Mouse (Mus musculus): ENCODE results near the gene Tas2r137.

Tas2r137 gene

DNA sequence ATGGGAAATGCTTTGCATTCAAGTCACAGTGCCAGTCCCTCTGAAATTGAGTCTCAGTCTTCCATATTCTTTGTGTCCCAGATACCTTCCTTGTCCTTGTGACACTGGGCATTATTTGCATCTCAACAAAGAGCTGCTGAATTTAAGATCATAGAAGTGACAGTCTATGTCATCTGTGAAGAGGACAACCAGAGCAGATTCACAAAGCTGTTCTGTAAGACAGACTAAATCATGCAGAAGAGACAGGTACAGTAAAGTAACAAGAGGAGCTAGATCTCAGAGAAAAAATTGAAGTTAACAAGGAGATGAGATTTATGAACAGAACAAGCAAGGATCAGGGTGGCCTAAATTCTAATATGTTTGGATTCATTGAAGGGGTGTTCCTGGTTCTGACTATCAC is at the start of gene Tas2r137:
Tas2r137 (plus strand) TSS at position 301 of the 400 bp plus-strand sequence.
- no peak for DNase-seq

DNA sequence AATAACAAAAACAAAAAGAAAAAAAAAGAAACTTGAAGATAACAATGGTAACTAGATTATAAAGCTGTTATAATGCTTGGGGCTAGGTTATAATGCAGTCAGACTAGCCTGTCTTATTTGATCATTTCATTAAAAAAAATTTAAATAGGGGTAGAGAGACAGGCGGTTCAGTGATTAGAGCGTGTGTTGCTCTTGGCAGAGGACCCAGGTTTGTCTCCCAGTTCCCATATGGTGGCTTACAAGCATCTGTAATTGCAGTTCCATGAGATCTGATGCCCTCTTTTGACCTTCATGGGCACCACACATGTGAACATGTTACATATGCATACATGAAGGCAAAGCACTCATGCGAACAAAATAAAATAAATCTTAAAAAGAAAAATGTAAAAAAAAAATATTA is 49.8 kb upstream of the Tas2r137 start:
- no peak for DNase-seq

DNA sequence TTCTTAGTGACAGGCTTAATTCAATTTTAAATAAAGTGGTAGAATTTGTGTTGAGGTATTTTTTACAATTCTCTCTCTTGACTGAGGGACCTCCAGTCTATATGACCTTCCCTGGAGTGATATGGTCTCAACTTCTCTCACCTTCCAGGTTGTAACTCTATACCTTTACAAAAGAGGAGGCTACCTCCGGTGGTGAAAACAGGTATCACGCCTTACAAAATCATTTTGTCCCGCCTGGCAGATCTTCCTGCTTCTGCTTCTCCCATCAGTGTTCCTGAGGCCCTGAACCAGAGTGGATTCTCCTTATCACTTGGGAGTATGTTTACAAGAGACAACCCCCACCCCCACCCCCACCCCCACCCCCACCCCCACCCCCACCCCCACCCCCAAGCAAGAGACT is 49.3 kb upstream of the Tas2r137 start:
- DNase-seq, result no peak

DNA sequence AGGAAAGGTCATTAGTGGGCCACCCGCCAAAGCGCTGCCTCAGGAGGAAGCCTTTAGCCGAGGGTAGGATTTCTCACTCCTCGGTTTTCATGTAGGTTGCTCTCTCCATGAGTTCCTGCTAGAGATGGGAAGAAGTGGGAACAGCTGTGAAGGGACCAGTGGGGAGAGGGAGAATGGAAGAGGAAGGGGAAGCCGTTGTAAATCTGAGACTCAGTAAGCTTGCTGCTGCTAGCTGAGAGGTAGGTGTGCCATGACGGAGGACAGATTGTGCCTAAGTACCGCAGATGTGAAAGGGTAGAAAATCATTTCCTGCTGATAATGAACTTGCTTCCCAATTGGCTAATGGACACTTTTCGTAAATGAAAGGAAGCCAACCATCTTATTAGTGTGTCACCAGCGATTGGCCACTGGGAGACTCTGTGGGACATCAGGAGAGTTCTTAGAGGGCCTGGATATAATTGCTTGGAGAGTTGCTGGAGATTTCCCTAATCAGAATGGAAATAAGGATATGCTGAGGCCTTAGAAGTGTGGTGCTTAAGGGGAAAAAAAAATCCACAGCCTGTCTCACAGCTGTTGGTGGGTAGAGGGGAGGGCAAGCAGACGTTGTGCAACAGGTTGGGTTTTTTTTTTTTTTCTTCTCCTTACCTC is 47.6 kb upstream of the Tas2r137 start:
- no peak for DNase-seq

DNA sequence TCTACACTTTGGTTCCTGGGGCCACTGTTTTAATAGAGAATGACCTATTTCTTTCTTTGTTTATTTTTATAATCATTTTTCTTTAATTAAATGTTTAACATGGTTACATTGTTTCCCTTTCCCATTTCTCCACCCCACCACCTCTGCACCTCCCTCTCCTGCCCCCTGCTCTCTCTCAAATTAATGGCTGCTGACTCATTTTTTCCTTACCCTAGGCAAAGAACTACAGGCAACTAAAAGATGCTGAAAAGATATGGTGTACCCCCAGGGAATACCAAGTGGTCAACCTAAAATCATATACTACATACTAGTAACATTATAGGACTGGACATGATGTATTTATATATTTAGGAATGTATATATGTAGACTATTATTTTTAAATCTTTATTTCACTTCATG is 42.4 kb upstream of the Tas2r137 start:
- no peak for DNase-seq

DNA sequence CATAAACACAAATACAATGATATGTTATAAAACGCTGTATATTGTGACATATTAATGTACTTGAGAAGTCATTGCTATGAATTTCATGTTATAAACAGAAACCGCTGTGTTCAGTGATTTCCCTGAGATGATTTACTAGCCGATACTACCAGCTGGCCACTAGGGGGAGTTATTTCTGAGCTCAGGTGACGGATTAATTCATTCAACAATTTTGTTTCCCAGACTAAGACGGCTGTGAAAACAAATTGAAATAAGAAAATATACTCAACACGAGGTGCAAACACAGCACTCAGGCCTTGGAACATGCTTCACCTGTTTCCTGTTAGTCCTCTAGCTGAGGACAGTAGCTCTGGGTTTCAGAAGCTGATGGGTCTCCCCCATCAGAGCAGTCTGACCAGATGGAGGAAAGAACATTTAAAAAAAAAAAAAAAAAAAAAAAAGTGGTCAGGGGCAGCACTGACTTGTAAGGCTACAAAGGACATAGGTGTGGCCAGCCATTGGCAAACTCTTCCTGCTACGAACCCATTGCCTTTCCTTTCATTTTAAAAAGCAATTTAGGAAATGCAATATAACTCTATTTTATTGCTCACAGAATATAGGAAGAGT is 36.5 kb upstream of the Tas2r137 start:
- no peak for DNase-seq

DNA sequence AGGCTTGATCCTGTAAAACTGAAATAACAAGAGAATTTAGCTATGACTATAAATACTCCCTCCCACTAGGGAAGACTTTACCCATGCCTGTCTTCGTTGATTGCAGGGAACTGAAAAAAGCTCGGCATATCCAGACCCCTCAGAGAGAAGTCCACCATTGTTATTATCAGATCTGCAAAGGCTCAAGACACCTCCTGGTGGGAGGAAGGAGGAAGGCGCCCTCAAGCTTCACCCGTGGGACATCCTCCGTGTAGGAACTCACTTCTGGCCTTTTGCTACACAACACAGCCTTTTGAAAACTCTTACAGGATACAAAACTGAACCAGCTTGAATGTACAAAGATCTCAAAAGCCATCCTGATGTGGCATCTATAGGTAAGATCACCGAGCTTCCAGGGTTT is 25.3 kb upstream of the Tas2r137 start:
- no peak for DNase-seq

DNA sequence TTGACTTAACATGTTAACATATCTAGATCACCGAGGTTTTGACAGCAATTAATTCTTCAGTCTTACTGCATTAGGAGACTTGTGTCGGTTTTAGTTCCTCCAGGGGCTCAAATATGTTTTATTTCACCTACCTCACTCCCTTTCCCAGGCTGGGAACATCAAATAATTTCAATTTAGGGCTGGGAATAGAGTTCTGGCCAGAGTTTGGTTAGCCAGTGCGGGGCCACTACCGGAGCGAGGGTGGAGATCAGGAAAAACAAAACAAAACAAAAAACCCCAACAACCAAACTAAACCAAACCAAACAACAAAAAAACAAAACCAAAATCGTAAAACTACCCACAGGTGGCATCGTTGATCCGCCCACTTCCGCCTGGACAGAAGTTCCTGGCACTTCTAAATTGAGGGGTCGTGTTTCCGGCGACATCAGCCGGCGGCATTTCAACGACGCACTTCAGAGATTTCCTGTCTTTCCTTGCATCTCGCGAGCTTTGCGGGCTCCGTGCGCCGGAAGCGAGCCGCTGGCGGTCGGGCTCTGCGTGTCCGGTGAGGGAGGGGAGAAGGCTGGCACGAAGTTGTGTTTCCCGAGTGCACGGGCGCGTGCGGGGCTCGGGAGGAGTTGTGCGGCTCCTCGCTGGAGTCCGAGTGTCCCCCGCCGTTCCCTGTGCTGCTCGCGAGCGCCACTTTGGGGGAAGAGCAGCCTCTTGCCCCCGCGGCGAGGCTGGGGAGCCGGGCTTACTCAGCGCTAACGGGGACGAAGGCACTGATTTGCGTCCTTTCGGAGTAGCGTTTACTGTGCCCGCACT is 19.9 kb upstream of the Tas2r137 start, which contains the start of gene Ssbp1:
Ssbp1 (plus strand) TSS at position 437 of the 804 bp plus-strand sequence.
- DNase-seq, result peak; percentile 91

DNA sequence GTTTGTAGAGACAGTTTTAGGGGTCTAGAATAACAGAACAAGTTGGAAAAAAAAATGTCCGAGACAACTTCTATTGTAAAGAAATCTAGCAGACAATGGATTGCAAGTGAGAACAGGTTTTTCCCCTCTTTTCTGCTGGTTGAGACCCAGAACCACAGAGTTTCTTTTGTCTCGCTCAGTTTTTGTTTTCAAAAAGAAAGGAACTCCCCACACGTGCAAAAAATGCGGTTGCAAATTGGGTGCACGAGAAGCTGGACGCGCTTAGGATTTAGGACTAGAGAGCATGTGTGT is 19.4 kb upstream of the Tas2r137 start:
- DNase-seq, result no peak

DNA sequence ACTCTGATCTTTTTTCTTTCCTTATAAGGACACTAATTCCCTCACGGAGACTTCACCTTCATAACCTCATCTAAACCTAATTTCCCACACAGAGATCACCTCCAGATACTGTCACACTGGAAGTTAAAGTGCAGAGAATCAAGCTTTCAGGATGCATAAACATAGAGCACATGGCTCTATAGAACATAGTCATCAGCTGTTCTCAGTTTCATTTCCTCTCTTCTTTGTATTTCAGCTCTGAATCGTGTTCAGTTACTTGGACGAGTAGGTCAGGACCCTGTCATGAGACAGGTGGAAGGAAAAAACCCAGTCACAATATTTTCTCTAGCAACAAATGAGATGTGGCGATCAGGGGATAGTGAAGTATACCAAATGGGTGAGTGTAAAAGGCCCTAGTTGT is 14.9 kb upstream of the Tas2r137 start:
- DNase-seq, result no peak

DNA sequence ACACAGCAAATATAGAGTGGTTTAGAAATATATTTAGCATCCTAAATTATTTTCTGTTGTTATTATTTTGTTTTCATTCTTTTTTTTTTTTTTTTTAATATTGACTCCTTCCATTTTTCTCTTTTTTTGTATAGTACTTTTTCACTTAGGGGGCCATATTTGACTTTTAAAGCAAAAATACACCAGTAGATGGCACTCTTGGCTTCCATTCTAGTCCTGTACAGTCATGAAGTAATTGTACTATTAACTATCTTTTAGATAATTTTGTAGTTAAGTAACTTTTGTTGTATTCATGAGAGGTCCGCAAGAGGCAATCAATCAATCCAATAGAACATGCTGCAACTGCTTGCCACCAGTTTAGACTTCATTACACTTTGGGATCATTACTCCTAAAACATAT is 11.3 kb upstream of the Tas2r137 start:
- no peak for DNase-seq

DNA sequence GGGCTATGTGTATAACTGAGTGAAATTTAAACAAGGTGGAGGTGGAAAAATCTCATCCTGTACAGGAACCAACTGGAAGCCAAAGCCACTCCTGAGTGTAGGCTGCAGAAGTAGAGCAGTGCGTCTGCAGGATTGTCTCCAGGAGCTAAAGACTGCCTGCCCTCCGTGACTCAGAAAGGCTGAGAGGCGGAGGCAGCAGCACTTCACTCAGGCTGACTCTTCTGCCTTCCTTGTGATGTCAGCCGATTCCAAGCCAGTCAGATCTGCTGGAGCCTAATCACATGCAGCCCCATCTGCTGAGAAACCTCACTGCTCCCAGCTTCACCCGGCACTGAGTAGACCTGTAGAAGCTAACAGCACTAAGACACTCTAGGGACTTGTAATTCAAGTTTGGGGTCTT is 8.7 kb upstream of the Tas2r137 start:
- DNase-seq, result no peak

DNA sequence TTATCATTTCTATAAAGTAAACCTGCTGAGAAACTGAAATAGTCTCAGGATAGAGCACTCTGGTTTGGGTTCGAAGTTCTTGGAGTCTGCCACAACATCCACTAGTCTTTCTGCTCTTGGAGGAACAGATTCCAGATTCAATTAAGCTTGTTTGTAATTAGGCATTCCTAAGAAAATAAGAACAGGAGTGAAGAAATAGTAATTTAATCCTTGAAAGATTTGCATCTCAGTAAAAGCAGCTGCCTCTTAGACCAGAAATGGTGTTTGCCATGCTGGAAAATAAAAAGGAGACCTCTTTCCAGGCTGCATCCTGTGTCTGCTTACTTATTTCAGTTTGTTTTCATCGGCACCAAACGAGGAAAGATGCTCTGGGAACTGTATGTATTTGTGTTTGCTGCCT is 2.2 kb downstream of the Tas2r137 start, which contains the start of gene Tas2r108:
Tas2r108 (plus strand) TSS at position 301 of the 400 bp plus-strand sequence.
- DNase-seq, result no peak

DNA sequence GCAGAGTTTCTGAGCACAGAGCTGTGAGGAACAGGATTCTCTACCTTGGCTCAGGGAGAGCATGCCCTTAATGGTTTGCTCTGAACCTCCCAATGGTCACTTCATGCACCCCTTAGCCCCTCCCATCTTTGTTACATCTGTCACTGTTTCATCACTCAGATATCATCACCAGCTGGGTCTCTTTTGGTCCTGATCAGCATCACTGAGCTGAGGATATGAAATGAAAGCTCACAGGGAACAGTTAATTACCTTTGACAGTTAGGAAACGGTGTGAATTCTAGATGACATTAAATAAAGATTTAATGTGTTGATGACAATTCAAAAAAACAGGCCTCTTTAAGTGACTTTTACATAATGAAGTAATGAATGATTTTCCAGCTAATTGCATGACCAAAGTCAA is 28.4 kb downstream of the Tas2r137 start, which contains the start of gene Prss37:
Prss37 (minus strand) TSS at position 101 of the 400 bp plus-strand sequence.
- no peak for DNase-seq

All from right cerebral cortex, postnatal 25 days (tissue).